Mouse (Mus musculus) lung, embryonic 15.5 days (tissue): ENCODE data around the gene Rps28. TPM values are rescaled to one million over a fixed set of nuclear protein-coding genes. Genes with fewer than 3 reads are reported as not detected.

Experiments
- ATAC-seq: fragments of 200-750 bp; cut with Nextera tagmentation; 2 replicates; pipeline ENCODE4 v1.8.0; 2017; ENCODE audit warnings: moderate number of reproducible peaks, borderline replicate concordance; ENCODE audit not compliant: low FRiP score, low TSS enrichment; ENCODE audit errors: extremely low read depth
- H3K27ac ChIP-seq: fragments of 300-500 bp; sonication (generic); 2 replicates; pipeline ENCODE4 v1.5.1; 2015; ENCODE audit warnings: moderate library complexity, mild to moderate bottlenecking, inconsistent platforms
- H3K27me3 ChIP-seq: fragments of 300-500 bp; sonication (generic); 2 replicates; pipeline ENCODE4 v1.6.1; 2015; ENCODE audit warnings: inconsistent platforms
- H3K36me3 ChIP-seq: fragments of 300-500 bp; sonication (generic); 2 replicates; pipeline ENCODE4 v1.6.1; 2015; ENCODE audit warnings: inconsistent platforms
- H3K4me1 ChIP-seq: fragments of 300-500 bp; sonication (generic); 2 replicates; pipeline ENCODE4 v1.6.1; 2015; ENCODE audit warnings: inconsistent platforms
- H3K4me2 ChIP-seq: fragments of 300-500 bp; sonication (generic); 2 replicates; pipeline ENCODE4 v1.6.1; 2015; ENCODE audit warnings: inconsistent platforms, mild to moderate bottlenecking, moderate library complexity
- H3K4me3 ChIP-seq: fragments of 300-500 bp; sonication (generic); 2 replicates; pipeline ENCODE4 v1.5.1; 2015; ENCODE audit warnings: mild to moderate bottlenecking, inconsistent platforms
- H3K9ac ChIP-seq: fragments of 300-500 bp; sonication (generic); 2 replicates; pipeline ENCODE4 v1.6.1; 2015; ENCODE audit warnings: inconsistent platforms
- H3K9me3 ChIP-seq: fragments of 300-500 bp; sonication (generic); 2 replicates; pipeline ENCODE4 v1.6.1; 2016; ENCODE audit warnings: inconsistent platforms
- WGBS: fragments of 180-500 bp; shearing (Covaris S2); methylation state at CpG from one replicate; pipeline ENCODE4 v1.1.7; 2015; 5-methylcytosine and 5-hydroxymethylcytosine counted together
- polyA plus RNA-seq: library from polyadenylated mRNA; unstranded; fragments of >200 nt; fragmentation: Nextera tagmentation; extraction: Ambion mirVana; gene quantifications from 2 replicates; pipeline ENCODE4 v1.2.1, GENCODE M21; 2015

Gene Rps28
- polyA plus RNA-seq, 1 experiment from 2014 or later: 885 TPM

DNA sequence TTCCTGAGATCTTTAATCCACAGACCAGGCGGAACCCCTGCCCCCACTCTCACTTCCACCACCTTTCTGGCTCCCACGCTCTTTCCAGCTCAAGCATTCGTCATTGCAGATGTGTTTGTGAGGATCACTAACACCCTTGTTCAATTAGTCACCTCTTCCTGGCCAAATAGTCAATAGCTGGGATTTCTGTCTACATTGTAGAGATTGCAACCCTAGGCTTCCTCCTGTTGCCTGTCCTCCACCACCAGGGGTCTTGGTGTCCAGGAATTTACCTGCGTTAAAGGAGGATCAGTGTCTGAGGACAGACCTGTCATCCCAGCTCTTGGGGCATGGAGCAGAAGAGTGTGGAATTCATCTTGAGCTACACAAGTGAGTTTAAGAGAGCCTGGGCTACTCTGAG is 42.3 kb downstream of the Rps28 start:
- Histone ChIP-seq H3K9ac (peak overlapping the region; percentile 55; the same call in 1 of the 2 replicates), H3K4me2 (peak overlapping the region; percentile 95), H3K4me1 (peaks cover 54% of the 10 kb centered on the region), H3K4me3 (peak overlapping the region; percentile 53), H3K9me3 (no peaks in the 10 kb centered on the region), H3K27me3 (no peaks in the 10 kb centered on the region), H3K36me3 (peaks cover 12% of the 10 kb centered on the region), H3K27ac (peak overlapping the region; percentile 89)
- WGBS: 25% methylated on average over 4 of the region's 4 CpGs
- no peak for ATAC-seq

DNA sequence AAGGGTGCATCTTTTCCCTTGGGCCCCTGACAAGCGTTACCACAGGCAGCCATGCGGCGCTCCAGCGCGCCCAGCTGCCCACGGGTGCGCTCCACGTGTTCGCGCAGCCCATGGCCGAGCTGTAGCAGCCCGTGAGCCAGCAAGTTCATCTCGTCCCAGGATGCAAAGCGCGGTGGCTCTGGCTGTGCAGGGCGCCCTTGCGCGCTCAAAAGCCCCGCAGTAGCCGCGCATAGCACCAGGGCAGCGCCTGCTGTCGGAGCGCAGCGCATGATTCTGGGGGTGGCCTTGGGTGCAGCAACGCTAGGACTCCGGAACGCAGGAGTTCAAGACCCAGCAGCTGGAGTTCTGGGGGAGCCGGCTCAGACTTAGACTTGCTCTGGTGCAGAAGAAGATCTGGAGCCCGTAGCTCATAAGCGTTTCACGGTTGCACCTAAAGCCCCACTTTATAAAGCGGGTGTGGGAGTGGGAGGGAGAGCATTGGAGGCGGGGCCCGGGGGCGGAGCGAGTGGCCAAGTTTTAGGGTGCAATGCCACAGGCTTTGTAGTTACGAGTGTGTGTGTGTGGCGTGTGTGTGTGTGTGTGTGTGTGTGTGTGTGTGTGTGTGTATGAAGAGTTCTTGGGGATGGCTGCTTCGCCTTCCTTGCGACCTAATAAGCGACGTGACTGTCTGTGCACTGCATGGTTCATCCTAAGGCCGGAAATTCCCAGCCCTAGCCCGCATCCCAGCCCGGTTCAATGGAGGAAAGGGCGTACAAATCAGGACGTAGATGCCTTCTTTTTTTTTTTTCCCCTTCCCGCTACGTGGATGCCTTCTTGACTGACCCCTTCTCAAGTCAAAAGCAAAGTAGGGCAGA is 43.0 kb downstream of the Rps28 start, which contains the start of gene Angptl4:
Gene Angptl4, minus strand, starts transcription at position 707 of the 854 bp plus-strand sequence.
- WGBS: under 1% methylated on average over 46 of the region's 50 CpGs
- peak within 1 kb of the TSS; percentile 89 for H3K27ac ChIP-seq
- H3K4me2 ChIP-seq: peak within 1 kb of the TSS; percentile 95
- no peaks in the 10 kb centered on the region for H3K9me3 ChIP-seq
- H3K27me3 ChIP-seq: no peaks in the 10 kb centered on the region
- H3K36me3 ChIP-seq: peaks cover 18% of the 10 kb centered on the region
- peak within 1 kb of the TSS; percentile 55 for H3K9ac ChIP-seq
- ATAC-seq: peak; percentile 56
- peaks cover 54% of the 10 kb centered on the region for H3K4me1 ChIP-seq
- H3K4me3 ChIP-seq: peak within 1 kb of the TSS; percentile 53

DNA sequence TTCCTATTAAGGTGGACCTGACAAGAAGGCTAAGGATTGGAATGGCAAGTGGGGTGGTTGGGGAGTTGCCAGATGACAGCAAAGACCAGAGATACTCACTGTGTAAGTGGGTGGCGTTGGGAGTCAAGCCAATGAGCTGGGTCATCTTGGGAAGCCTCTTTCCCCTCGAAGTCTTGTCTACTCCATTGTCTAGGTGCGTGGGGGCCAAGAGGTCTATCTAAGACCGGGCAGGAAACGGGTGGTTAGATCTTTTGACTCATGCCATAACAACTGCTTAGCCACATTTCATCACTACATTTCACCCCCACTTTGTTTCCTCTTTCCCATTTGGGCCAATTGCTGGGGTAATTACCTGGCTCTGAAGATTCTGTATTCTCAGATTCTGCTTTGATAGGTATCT is 43.9 kb downstream of the Rps28 start:
- H3K9ac ChIP-seq: peak overlapping the region; percentile 55; the same call in 1 of the 2 replicates
- no peaks in the 10 kb centered on the region for H3K9me3 ChIP-seq
- ATAC-seq: no peak

DNA sequence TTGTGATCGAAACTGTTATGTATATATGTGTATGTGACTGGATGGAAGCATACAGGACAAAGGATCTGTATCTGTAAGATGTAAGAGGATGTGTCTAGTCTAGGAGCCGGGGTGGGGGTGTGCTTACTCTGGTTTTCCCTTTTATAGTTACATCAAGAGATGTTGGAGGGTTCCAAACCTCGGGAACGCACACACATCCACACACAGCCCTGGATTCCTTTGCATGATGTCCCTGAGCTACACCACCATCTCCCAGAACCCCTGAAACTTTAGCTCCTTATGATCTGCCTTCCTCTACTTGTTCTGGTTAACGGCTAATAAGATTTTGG is 44.4 kb downstream of the Rps28 start:
- Histone ChIP-seq H3K4me2 (peak overlapping the region; percentile 95), H3K4me3 (peak overlapping the region; percentile 53), H3K4me1 (peaks cover 54% of the 10 kb centered on the region), H3K36me3 (peaks cover 28% of the 10 kb centered on the region), H3K27ac (peak overlapping the region; percentile 89), H3K9ac (no peak overlapping the region), H3K9me3 (no peaks in the 10 kb centered on the region), H3K27me3 (no peaks in the 10 kb centered on the region)
- 57% methylated on average over 5 of the region's 5 CpGs for WGBS
- ATAC-seq: no peak

More for the DNA sequence above, 43.9 kb downstream of the Rps28 start:
- H3K4me2 ChIP-seq: peak overlapping the region; percentile 95
- H3K4me3 ChIP-seq: peak overlapping the region; percentile 53
- no peaks in the 10 kb centered on the region for H3K27me3 ChIP-seq
- H3K36me3 ChIP-seq: peaks cover 23% of the 10 kb centered on the region
- H3K4me1 ChIP-seq: peaks cover 54% of the 10 kb centered on the region
- 67% methylated on average over 5 of the region's 5 CpGs for WGBS
- peak overlapping the region; percentile 89 for H3K27ac ChIP-seq

DNA sequence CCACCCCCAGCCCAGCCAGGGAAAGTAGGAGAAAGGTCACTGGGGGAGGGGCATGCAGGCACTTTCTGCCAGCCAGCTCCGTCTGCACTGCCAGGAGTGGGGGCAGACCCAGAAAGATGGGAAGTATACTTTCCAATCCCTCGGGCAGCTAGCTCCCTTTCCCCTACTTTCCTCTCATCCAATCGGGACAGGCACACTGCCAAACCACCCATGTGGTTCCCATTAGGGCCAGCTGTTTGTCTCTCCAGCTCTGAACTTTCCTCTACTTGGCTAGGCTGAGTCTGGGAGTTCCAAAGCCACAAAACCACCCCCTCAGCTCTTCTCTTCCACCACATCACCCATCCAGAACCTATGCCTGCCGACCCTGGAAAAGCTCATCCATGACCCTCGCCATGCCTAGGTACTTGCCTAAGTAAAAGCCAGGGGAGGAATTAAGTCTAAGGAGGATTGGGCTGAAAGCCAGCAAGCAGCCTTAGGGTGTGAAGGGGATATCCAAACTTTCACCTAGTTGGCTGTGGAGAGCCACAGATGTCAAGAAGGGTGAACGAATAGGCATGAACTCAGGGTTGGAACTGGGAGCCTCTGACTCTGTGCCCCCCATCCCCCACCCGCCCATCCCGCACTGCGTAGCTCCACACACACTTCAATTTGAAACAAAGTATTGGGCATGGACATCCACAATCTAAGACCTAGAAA is 44.9 kb downstream of the Rps28 start:
- H3K4me3 ChIP-seq: peak overlapping the region; percentile 53
- no peaks in the 10 kb centered on the region for H3K27me3 ChIP-seq
- WGBS: 21% methylated on average over 9 of the region's 9 CpGs
- H3K9me3 ChIP-seq: no peaks in the 10 kb centered on the region
- peak; percentile 88 for ATAC-seq
- no peak overlapping the region for H3K9ac ChIP-seq
- peak overlapping the region; percentile 89 for H3K27ac ChIP-seq
- H3K36me3 ChIP-seq: peaks cover 31% of the 10 kb centered on the region
- peaks cover 54% of the 10 kb centered on the region for H3K4me1 ChIP-seq
- H3K4me2 ChIP-seq: peak overlapping the region; percentile 95

DNA sequence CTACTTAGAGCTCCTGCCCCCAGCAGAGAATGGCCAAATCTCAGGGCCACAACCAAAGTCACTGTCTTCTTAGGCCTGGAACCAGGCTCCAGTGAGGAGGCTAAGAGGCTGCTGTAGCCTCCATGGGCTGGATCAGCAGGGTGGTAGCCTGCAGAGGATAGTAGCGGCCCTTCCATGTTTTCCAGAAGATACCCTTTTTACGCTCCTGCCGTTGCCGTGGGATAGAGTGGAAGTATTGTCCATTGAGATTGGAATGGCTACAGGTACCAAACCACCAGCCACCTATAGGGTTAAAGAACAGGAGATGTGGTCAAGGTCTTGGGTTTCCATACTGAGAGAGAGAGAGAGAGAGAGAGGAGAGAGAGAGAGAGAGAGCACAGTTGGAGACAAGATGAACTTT is 49.1 kb downstream of the Rps28 start:
- H3K27ac ChIP-seq: no peak overlapping the region
- ATAC-seq: no peak
- H3K9me3 ChIP-seq: no peaks in the 10 kb centered on the region
- no peaks in the 10 kb centered on the region for H3K27me3 ChIP-seq
- H3K4me3 ChIP-seq: no peak overlapping the region
- no peak overlapping the region for H3K4me2 ChIP-seq
- no peak overlapping the region for H3K9ac ChIP-seq
- peaks cover 31% of the 10 kb centered on the region for H3K36me3 ChIP-seq
- peaks cover 22% of the 10 kb centered on the region for H3K4me1 ChIP-seq
- 92% methylated on average over 4 of the region's 4 CpGs for WGBS

DNA sequence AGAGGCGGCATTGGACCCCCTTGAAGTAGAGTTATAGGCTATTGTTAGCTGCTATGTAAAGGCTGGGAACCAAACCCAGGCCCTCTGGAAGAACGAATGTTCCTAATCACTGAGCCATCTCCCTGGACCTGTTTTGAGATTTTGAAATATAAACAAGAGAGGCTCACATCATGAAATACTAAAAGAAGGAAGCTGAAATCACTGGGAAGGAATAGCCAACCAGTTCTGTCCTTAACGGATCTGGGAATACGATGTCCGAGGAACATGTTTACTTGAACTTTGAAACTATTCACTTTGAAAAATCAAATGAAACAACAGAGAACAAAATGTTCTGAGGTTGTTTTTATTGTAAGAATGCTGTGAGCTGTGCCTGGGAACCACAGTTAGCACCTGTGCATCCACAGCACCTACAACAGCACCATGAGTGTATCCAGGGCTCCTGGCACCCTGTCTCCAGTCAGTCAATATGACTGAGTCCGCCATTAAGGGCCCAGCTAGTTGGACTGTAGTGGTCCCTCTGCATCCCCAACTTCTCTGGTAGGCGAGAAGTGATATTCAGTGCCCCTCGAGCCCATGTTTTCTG is 49.7 kb downstream of the Rps28 start:
- H3K4me2 ChIP-seq: no peak overlapping the region
- no peak for ATAC-seq
- no peak overlapping the region for H3K9ac ChIP-seq
- no peak overlapping the region for H3K27ac ChIP-seq
- no peaks in the 10 kb centered on the region for H3K27me3 ChIP-seq
- H3K36me3 ChIP-seq: peaks cover 31% of the 10 kb centered on the region
- H3K4me3 ChIP-seq: no peak overlapping the region
- 86% methylated on average over 8 of the region's 8 CpGs for WGBS
- H3K4me1 ChIP-seq: peaks cover 17% of the 10 kb centered on the region
- no peaks in the 10 kb centered on the region for H3K9me3 ChIP-seq

DNA sequence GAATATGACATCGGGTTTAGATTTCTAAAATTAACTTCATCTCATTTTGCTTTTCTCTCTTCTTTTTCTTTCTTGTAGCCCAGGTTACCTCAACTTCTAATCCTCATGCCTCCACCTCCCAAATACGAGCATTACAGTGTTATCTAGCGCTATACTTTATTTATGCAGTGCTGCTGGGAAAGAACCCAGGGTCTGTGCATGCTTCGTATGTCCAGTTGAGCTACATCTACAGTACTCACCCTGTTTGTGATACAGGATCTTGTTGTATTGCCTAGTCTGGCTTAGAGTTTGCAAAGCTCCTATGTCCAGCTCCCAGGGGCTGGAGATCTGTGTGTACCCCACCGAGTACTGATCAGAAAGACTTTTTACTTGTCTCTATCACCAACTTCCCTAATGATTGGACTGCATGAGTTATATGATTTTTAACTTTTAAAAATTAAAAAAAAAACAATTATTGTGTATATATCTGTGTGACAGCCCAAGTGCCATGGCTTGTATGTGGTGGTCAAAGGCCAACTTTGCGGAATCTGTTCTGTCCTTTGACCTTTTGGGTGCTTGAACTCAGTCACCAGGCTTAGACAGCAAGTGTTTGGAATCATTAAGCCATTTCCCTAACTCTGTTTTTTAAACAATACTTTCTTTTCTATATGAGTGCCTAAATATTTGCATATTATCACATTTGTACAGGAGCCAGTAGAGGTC is 50.3 kb downstream of the Rps28 start:
- H3K27me3 ChIP-seq: no peaks in the 10 kb centered on the region
- H3K36me3 ChIP-seq: peaks cover 31% of the 10 kb centered on the region
- H3K9me3 ChIP-seq: no peaks in the 10 kb centered on the region
- no peak overlapping the region for H3K4me2 ChIP-seq
- H3K27ac ChIP-seq: no peak overlapping the region
- 82% methylated on average over 6 of the region's 6 CpGs for WGBS
- ATAC-seq: no peak
- no peak overlapping the region for H3K9ac ChIP-seq
- no peak overlapping the region for H3K4me3 ChIP-seq
- H3K4me1 ChIP-seq: peaks cover 11% of the 10 kb centered on the region

DNA sequence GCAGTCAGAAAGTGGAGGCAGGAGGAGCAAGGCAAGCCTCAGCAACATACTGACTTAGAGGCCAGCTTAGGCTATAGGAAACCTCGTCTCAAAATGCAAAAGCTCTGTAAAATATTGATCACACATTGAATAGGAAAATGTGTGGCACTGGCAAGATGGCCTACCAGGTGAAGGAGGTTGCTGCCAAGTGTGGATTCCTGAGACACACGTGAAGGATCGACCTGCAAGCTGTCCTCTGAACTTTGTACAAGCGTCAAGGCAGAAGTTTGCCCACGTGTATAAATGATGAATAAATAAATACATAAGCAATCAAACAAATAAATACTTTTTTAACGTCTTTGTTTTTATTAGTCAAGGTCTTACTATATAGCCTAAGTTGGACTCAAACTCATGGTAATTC is 50.9 kb downstream of the Rps28 start:
- H3K4me1 ChIP-seq: peaks cover 5% of the 10 kb centered on the region
- no peaks in the 10 kb centered on the region for H3K27me3 ChIP-seq
- 71% methylated on average over 6 of the region's 6 CpGs for WGBS
- no peaks in the 10 kb centered on the region for H3K9me3 ChIP-seq
- H3K4me2 ChIP-seq: no peak overlapping the region
- no peak overlapping the region for H3K9ac ChIP-seq
- no peak overlapping the region for H3K4me3 ChIP-seq
- H3K27ac ChIP-seq: no peak overlapping the region
- peaks cover 31% of the 10 kb centered on the region for H3K36me3 ChIP-seq
- ATAC-seq: no peak

DNA sequence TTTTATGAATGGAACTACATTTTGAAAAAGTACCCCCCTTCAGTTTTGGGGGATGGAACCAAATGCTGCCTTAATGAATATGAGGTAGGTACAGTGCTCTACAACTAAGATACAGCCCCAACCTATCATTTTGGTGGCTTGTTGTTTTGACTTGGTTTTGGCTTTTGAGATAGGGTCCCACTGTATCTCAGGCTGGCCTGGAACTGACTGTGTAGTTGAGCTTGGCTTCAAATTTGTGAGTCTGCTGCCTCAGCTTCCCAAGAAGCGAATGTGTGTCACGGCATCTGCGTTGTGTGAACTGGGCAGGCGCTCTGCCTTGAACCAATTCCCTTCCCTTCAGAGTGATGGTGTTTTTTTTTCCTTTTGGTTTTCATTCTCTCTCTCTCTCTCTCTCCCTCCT is 52.7 kb downstream of the Rps28 start:
- no peaks in the 10 kb centered on the region for H3K27me3 ChIP-seq
- no peak overlapping the region for H3K4me2 ChIP-seq
- H3K27ac ChIP-seq: no peak overlapping the region
- no peaks in the 10 kb centered on the region for H3K9me3 ChIP-seq
- WGBS: 88% methylated on average over 4 of the region's 4 CpGs
- H3K4me3 ChIP-seq: no peak overlapping the region
- no peaks in the 10 kb centered on the region for H3K4me1 ChIP-seq
- peaks cover 15% of the 10 kb centered on the region for H3K36me3 ChIP-seq
- no peak for ATAC-seq
- no peak overlapping the region for H3K9ac ChIP-seq
